Mouse (Mus musculus): ENCODE results near the gene Gbgt1.

DNA sequence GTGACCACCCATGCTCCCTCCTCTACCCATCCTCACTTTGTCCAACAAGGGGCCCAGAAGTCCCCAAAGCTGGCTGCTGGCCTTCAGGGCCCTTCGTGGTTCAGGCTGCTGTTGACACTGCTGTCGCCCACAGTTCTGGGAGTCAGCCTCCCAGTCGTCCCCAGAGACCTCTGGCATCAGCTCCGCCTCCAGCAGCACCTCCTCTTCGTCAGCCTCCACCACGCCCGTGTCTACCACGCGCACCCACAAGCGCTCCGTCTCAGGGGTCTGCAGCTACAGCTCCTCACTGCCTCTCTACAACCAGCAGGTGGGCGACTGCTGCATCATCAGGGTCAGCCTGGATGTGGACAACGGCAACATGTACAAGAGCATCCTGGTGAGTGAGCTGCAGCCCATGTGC is 52.5 kb downstream of the Gbgt1 start:
- TF ChIP-seq CTCF (IDR thresholded peaks at IDR 0.05; ENCODE audit: control insufficient read depth, insufficient read depth, low read length) (no peak), POLR2A (IDR thresholded peaks at IDR 0.05; ENCODE audit: borderline replicate concordance, control insufficient read depth, low read depth, low read length) (no peak)

Data from bone marrow, adult 2 months (tissue).